Mouse (Mus musculus): ENCODE data around the gene Pakap. TPM values are rescaled to one million over a fixed set of nuclear protein-coding genes. Genes with fewer than 3 reads are reported as not detected.

The Pakap gene
- polyA plus RNA-seq, 2 experiments = 0.51 TPM; not detected in 1

DNA sequence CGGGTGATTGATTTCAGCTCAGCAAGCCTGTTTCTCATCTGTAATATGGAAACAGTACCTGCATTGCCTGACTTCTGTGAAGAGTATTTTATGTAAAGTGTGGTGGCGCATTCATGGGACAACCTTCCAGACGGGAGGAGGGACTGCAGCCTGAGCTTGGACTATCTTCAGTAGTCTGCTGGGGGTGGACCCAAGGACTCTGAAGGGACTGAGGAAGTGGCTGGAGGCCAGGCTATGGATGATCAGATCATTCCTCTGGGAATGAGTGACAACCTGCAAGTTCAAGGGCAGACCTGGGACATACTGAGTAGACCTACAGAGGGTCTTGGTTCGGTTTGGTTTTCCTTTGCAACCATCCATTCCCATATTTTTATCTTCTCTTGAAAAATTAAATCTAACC, 154.3 kb downstream of the Pakap start:
- Histone ChIP-seq H3K9me3 (ENCODE audit: control insufficient read depth, low read length) (no peaks in the 10 kb centered on the region), H3K9ac (replicated peaks) (no peak overlapping the region), H3K4me2 (ENCODE audit: low read depth) (no peak overlapping the region), H3K4me3 (ENCODE audit: insufficient read depth in 1 of 2, low read depth in 2 of 2, low read length in 2 of 2) (no peak overlapping the region), H3K27me3 (ENCODE audit: control insufficient read depth, insufficient read depth, low read length) (no peaks in the 10 kb centered on the region), H3K36me3 (replicated peaks; ENCODE audit: control insufficient read depth, insufficient read depth, low read depth) (no peaks in the 10 kb centered on the region), H3K27ac (no peak overlapping the region), H3K4me1 (replicated peaks; ENCODE audit: control insufficient read depth in 2 of 2, insufficient read depth in 2 of 2, low read length in 1 of 2) (no peaks in the 10 kb centered on the region)
- ATAC-seq (ENCODE audit: insufficient read depth) (no peak), DNase-seq (ENCODE audit: low read depth in 3 of 3, low spot score in 3 of 3) (no peak)
- TF ChIP-seq EP300 (IDR thresholded peaks at IDR 0.05; ENCODE audit: low read depth) = no peak
- TF ChIP-seq CTCF (IDR thresholded peaks at IDR 0.05; ENCODE audit: low read depth) = no peak
- WGBS (ENCODE audit: insufficient replicate concordance) = 74% methylated on average over 4 of the region's 4 CpGs

- 50% methylated on average over 2 of the region's 2 CpGs for WGBS (ENCODE audit: insufficient replicate concordance)
- Histone ChIP-seq H3K4me2 (ENCODE audit: low read depth) (no peak overlapping the region), H3K27me3 (ENCODE audit: control insufficient read depth, insufficient read depth, low read length) (no peaks in the 10 kb centered on the region), H3K27ac (no peak overlapping the region), H3K4me3 (ENCODE audit: insufficient read depth in 1 of 2, low read depth in 2 of 2, low read length in 2 of 2) (no peak overlapping the region), H3K36me3 (replicated peaks; ENCODE audit: control insufficient read depth, insufficient read depth, low read depth) (no peaks in the 10 kb centered on the region), H3K4me1 (replicated peaks; ENCODE audit: control insufficient read depth in 2 of 2, insufficient read depth in 2 of 2, low read length in 1 of 2) (no peaks in the 10 kb centered on the region), H3K9me3 (ENCODE audit: control insufficient read depth, low read length) (no peaks in the 10 kb centered on the region), H3K9ac (replicated peaks) (no peak overlapping the region)
- DNase-seq (ENCODE audit: low read depth in 3 of 3, low spot score in 3 of 3) (no peak), ATAC-seq (ENCODE audit: insufficient read depth) (no peak)
- peak; percentile 39; the same call in 1 of the 2 replicates for TF ChIP-seq CTCF (IDR thresholded peaks at IDR 0.05; ENCODE audit: low read depth)
- no peak for TF ChIP-seq EP300 (IDR thresholded peaks at IDR 0.05; ENCODE audit: low read depth)
Observed at GRCm38 (mm10) chr4:57723659-57724058, 155.7 kb downstream of the Pakap start.

DNA sequence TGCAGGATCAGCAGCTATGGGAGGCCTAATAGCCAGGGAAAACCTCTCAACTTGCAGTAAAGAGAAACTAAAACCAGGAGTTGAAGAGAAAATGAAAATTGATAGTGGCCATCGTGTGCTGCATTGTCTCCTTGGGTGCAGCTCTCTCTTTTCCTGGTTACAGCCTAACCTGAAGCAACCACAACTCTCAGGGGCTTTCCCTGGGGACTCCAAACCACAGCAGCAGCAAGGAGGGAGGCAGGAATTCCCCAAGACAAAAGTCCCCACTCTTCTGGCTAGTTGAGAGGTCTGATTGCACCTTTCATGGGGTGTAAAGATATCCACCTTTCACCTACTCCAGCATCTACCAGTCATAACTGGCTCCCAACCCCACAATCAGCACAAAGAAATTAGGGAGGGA, 157.6 kb downstream of the Pakap start:
- no peak for DNase-seq (ENCODE audit: low read depth in 3 of 3, low spot score in 3 of 3)
- H3K27me3 ChIP-seq (ENCODE audit: control insufficient read depth, insufficient read depth, low read length) = no peaks in the 10 kb centered on the region
- no peaks in the 10 kb centered on the region for H3K36me3 ChIP-seq (replicated peaks; ENCODE audit: control insufficient read depth, insufficient read depth, low read depth)
- H3K9ac ChIP-seq (replicated peaks) = no peak overlapping the region
- no peak overlapping the region for H3K4me2 ChIP-seq (ENCODE audit: low read depth)
- no peaks in the 10 kb centered on the region for H3K4me1 ChIP-seq (replicated peaks; ENCODE audit: control insufficient read depth in 2 of 2, insufficient read depth in 2 of 2, low read length in 1 of 2)
- H3K27ac ChIP-seq = no peak overlapping the region
- 44% methylated on average over 1 of the region's 1 CpGs for WGBS (ENCODE audit: insufficient replicate concordance)
- no peaks in the 10 kb centered on the region for H3K9me3 ChIP-seq (ENCODE audit: control insufficient read depth, low read length)
- ATAC-seq (ENCODE audit: insufficient read depth) = no peak
- H3K4me3 ChIP-seq (ENCODE audit: insufficient read depth in 1 of 2, low read depth in 2 of 2, low read length in 2 of 2) = no peak overlapping the region
- TF ChIP-seq CTCF (IDR thresholded peaks at IDR 0.05; ENCODE audit: low read depth) (no peak), EP300 (IDR thresholded peaks at IDR 0.05; ENCODE audit: low read depth) (no peak)

DNA sequence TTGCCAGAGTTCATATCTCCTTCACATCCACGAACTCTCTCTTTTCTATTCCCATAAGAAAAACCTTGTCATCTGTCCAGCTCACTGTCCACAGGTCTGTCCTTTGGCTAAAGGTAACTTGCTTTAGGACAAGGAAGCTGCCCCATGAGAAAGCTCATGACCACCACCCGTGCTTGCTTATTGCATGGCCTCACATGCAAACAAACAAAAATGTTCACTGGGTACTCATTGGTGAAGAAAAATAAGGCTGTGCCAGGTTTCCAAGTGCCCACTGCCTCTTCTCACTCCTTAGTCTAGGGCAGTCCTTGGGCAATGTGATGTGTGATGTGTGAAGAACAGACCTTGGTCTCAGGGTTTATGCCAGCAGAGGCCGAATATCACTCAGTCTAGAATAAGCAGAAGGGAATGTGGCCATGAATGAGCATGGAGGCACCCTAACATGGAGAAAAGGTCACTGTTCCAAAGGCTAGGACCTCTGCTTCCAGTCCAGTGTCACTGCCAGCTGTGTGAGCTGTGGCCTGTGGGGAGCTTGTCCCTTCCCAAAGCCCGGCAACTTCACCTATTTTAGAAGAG, 160.7 kb downstream of the Pakap start:
- no peak for DNase-seq (ENCODE audit: low read depth in 3 of 3, low spot score in 3 of 3)
- TF ChIP-seq EP300 (IDR thresholded peaks at IDR 0.05; ENCODE audit: low read depth) = no peak
- TF ChIP-seq CTCF (IDR thresholded peaks at IDR 0.05; ENCODE audit: low read depth) = no peak
- Histone ChIP-seq H3K36me3 (replicated peaks; ENCODE audit: control insufficient read depth, insufficient read depth, low read depth) (no peaks in the 10 kb centered on the region), H3K9ac (replicated peaks) (no peak overlapping the region), H3K27ac (no peak overlapping the region), H3K4me1 (replicated peaks; ENCODE audit: control insufficient read depth in 2 of 2, insufficient read depth in 2 of 2, low read length in 1 of 2) (no peaks in the 10 kb centered on the region), H3K27me3 (ENCODE audit: control insufficient read depth, insufficient read depth, low read length) (no peaks in the 10 kb centered on the region), H3K4me2 (ENCODE audit: low read depth) (no peak overlapping the region), H3K9me3 (ENCODE audit: control insufficient read depth, low read length) (no peaks in the 10 kb centered on the region), H3K4me3 (ENCODE audit: insufficient read depth in 1 of 2, low read depth in 2 of 2, low read length in 2 of 2) (no peak overlapping the region)
- ATAC-seq (ENCODE audit: insufficient read depth) = no peak
- 56% methylated on average over 4 of the region's 4 CpGs for WGBS (ENCODE audit: insufficient replicate concordance)

- Histone ChIP-seq H3K9ac (replicated peaks) (no peak overlapping the region), H3K4me3 (ENCODE audit: insufficient read depth in 1 of 2, low read depth in 2 of 2, low read length in 2 of 2) (no peak overlapping the region), H3K27me3 (ENCODE audit: control insufficient read depth, insufficient read depth, low read length) (no peaks in the 10 kb centered on the region), H3K27ac (no peak overlapping the region), H3K36me3 (replicated peaks; ENCODE audit: control insufficient read depth, insufficient read depth, low read depth) (no peaks in the 10 kb centered on the region), H3K4me2 (ENCODE audit: low read depth) (no peak overlapping the region), H3K9me3 (ENCODE audit: control insufficient read depth, low read length) (no peaks in the 10 kb centered on the region), H3K4me1 (replicated peaks; ENCODE audit: control insufficient read depth in 2 of 2, insufficient read depth in 2 of 2, low read length in 1 of 2) (no peaks in the 10 kb centered on the region)
- TF ChIP-seq CTCF (IDR thresholded peaks at IDR 0.05; ENCODE audit: low read depth) (no peak), EP300 (IDR thresholded peaks at IDR 0.05; ENCODE audit: low read depth) (no peak)
- 76% methylated on average over 6 of the region's 6 CpGs for WGBS (ENCODE audit: insufficient replicate concordance)
- ATAC-seq (ENCODE audit: insufficient read depth) (no peak), DNase-seq (ENCODE audit: low read depth in 3 of 3, low spot score in 3 of 3) (no peak)
Observed at GRCm38 (mm10) chr4:57730047-57730446, 162.1 kb downstream of the Pakap start.

Measured in liver, embryonic 14.5 days (tissue).